Mouse (Mus musculus): ENCODE measurements at regions not wholly inside any gene's neighbourhood (a gene's known extent, or its start where the extent isn't known, plus 50 kb on each side); places are given as distances from the start of the nearest gene placed in this dataset.

DNA sequence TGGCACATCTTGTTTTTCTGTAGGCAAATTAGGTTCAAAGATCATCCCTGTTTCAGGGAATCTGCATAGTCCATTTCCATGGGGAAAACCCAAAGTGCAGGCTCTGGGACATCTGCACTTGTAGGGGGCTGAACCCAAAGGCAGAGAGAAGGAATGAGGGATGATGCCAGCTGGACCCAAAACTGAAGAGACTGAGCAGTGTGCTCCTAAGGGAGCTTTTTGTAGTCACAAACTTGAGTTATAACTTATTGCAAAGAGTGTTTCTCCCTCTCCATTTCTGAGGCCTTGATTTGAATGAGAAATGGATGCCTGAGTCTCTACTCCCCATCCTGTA, 226.7 kb downstream of the Ttc32 start:
- intact Hi-C loops (cut with DNase I): no loop called here
- no peak for DNase-seq

DNA sequence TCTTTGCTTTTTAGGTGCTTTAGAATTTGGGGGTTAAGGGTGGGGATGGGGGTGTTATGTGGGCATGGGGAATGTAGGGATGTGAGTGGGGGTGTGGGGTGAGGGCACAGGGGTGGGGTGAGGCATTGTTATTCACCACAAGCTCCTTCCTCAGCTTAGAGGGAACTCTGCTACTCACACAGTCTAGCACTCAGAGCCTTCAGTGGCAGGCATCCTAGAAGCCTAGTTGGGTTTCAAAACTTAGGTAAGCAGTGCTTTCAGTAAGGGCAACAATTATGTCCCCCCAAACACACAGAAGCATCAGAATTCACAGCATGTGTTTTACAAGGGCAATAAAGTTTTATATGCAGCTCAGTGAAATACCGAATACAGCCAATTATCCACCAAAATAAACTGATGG, 228.4 kb downstream of the Ttc32 start:
- DNase-seq: no peak
- intact Hi-C loops (cut with DNase I): no loop called here

DNA sequence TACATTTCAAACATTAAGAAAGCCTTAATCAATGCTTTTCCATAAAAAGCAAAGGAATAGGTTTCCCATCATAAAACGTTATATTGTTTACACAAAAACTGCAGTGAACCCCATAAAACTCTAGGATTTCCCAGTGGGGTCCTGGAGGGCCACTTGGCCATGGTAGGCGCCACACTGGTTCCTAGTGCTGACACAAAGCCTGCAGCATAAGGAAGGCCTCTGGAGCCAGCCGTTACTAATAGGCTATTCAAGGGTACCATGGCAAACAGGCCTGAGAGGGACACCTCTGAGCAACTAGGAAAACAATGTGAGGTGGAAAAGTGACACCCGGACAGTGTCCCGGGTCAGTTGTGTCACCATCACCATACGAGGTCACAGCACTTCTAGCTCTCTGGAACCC, 231.9 kb downstream of the Ttc32 start:
- DNase-seq: no peak
- intact Hi-C loops (cut with DNase I): no loop called here

DNA sequence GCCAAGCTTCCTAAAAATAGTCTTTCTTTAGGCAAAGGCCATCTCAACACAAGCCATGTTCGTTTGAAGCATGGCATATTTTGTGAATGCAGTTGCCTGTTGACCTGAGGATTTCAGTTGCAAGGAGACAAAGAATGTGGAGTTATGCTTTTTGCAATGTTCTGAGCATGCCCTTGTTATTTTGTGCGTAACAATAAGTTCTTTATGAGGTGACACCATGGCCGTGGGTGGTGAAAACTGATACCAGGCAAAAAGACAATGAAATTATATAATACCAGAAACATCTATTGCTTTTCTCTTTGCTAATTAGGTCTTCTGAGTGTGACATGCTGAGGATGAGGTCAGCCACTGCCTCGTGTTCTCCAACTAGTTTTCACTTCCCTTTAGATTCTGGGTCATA, 236.4 kb downstream of the Ttc32 start:
- DNase-seq: no peak
- intact Hi-C loops (cut with DNase I): no loop called here

DNA sequence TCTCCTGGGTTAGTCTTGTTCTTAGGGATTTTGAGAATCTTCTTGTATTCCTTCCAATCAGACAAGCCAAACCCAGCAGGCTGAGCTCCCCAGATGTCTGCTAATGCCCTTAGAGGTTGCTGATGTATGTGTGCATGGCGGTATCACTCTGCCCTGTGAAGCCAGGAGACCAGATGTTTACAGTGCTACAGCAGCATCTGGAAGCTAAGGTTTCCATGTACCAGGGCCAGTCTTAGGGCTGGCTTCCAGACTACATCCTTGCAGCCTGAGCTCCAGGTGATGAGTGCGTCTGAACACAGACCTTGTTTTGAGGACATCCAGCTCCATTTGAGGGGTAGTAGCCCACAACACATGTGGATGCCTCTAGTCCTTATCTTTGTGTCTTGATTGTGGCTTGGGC, 241.7 kb downstream of the Ttc32 start:
- no peak for DNase-seq

DNA sequence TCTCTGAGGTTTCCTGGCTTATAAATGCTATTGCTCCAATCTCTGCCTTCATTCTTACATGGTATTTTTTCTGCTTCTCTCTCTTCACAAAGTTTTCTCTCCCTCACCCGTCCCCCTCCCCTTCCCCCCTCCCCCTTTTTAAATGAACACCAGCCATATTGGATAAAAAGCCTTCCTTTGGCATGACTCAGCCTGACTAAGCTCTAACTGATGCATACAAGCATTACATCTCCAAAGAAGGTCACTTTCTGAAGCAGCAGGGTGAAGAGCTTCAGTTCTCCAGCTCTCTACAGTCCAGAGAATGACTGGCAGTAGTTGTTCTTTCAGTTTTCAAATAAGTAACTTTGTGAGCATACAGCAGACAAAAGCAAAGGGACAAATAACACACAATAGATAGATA, 244.4 kb downstream of the Ttc32 start:
- intact Hi-C loops (cut with DNase I): no loop called here

More for the DNA sequence above, 241.7 kb downstream of the Ttc32 start:
- intact Hi-C loops (cut with DNase I): no loop called here

DNA sequence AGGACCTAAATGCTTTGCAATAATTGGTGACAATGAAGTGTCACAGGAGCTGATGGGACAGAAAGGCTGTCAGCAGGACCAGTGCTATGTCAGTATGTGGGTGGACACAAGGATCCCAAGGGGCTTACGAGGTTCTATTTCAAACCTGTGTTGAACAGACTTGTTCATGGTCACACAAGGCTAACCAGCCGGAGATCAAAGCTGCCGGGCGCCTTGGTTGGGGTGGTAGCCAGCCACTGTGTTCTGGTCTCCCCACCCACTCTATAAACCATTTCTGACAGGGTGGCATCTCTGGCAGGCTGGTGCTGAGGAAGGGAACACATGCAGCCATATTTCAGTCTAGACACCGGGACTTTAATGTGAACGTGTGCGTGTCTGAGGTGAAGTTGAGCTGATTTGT, 245.9 kb downstream of the Ttc32 start:
- DNase-seq: no peak
- intact Hi-C loops (cut with DNase I): no loop called here

More for the DNA sequence above, 244.4 kb downstream of the Ttc32 start:
- DNase-seq: no peak

DNA sequence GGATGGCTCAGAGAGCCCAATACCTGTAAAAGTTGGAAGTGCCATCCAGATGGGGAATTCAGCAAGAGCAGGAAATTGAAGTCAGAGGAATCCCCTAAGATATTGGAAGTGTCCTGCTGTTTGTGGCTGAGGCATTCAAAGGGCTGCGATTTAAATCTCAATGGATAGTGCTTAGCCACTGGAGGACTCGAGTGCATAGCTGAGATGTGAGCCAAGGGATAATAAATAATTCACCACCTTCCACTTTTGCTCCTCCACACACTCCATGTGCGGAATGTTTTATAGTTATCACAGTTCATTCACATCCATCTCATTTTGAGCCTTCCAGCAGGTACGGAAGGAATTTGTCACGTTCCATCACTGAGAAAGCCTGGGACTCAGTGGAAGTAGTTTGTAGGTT, 248.9 kb downstream of the Ttc32 start:
- no peak for DNase-seq

DNA sequence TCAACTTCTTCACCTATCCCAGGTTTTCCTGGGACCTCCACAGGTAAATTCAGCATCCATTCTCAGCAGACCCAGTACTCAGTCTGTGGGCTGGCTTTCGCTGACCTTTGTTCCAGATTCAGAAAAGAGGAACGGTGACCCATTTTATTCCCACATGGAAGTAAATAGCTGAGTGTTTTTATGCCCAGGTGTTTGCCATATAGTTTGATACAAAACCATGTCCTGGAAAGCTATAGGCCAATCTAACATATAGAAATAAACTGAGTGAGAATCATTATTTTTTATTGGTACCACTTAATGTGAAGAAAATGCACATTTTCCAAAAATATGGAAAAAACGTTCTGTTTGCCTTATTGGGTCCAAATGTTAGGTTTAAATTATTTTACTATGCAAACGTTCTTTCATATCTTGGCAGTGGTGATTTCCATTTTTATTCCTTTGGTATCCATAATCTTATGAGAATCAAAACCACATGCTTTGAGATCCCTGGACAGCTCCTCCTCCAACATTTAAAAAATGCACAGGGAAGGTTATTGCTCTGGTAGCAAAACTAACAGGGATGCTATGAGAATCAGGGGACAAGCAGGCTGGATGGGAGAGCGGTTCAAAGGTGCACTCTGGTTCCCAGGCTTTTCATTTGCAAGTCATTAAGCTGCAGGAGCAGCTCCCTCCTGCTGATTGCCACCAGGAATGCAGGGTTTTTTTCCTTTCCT, 250.3 kb downstream of the Ttc32 start:
- intact Hi-C loops (cut with DNase I): no loop called here
- DNase-seq: no peak

More for the DNA sequence above, 248.9 kb downstream of the Ttc32 start:
- intact Hi-C loops (cut with DNase I): no loop called here

DNA sequence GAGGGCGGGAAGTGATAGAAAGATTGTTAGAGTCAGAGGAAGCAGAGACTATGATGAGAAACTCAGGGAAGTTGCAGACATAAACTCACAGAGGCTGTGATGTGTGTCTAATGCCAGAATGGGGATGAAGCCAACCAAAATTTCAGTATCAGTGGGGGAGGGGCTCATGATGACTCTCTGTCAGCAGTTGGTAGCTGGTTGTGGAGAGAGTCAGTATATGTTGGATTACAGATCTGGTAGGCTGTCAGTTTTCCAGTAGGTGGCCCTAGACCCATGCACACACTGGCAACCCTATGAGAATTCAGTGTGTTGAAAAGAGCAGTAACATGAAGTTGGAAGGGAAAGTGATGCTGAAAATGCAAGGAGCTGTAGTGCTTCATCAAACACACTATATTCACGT, 257.5 kb downstream of the Ttc32 start:
- intact Hi-C loops (cut with DNase I): no loop called here
- no peak for DNase-seq

DNA sequence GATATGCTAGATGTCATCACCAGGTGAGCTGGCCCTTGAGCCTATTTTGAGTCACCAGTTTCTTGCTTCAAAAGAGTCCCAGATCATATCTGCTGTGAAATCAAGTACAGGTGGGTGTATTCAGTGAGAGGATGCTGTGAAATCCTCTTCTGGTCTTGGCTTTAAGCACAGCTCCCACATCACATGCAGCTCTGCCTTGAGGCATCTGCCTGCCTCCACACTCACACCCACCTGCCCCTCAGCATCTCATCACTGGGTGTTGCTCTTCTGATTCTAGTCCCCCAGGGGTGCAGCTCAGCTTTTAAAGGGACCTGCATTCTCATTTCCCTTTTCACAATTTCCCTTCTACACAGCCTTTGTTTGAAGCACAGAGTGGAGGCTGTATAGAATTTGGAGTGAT, 262.9 kb downstream of the Ttc32 start:
- intact Hi-C loops (cut with DNase I): no loop called here
- DNase-seq: no peak

DNA sequence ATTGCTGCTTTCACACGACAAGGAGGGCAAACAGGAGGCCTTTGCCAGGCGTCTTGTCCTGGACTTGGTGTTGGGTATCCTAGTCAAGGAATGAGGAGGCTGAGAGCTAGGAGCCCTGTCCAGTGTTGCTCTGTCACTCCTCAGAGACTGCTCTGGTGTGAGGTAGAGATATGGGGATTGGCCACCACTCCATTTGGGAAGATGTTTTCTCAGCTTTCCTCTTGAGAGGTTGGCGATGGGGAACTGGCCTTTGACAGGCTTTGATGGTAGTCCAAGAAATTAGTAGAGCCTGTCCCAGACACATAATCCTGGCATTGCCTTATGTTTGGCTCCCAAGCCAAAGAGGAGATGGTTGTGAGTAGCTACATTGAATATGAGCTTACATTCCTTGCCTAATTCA, 265.4 kb downstream of the Ttc32 start:
- no peak for DNase-seq

DNA sequence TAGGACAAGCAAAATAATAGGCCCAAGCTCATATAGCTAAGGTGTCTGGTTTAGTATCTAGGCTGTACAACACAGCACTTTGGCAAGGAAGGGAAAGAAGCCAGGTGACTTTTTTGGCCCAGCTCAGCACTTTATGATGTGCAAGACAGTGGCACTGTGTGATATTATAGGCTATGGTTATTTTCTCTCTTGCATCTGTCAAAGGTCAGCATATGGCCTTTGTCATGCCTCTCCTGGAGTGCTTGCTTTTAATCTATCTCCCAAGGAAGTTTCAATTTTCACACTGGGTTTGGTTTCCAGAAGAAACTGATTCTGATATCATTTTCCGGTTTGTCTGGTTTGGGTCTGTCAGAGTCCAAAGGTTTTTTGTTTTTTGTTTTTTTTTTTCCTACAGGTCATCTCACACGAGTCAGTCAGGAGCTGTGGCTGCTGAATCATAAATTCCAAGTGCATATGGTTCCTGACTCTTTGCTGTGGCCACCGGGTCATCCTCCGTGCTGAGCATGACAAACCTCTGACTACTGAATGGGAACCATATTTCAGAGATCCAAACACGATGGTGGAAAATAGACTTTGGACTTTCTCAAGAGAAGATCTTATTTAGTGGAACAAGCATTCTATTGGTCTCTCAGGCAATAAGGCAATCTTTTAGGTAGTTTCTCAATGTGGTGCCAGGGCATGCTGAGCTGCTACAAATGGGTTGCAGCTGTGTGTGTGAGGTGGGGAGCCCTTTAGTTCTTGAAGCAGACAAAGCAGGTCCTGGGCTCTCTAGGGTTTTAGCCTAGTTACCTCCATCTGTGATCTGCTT, 269.3 kb downstream of the Ttc32 start:
- intact Hi-C loops (cut with DNase I): no loop called here
- no peak for DNase-seq

More for the DNA sequence above, 265.4 kb downstream of the Ttc32 start:
- intact Hi-C loops (cut with DNase I): no loop called here

DNA sequence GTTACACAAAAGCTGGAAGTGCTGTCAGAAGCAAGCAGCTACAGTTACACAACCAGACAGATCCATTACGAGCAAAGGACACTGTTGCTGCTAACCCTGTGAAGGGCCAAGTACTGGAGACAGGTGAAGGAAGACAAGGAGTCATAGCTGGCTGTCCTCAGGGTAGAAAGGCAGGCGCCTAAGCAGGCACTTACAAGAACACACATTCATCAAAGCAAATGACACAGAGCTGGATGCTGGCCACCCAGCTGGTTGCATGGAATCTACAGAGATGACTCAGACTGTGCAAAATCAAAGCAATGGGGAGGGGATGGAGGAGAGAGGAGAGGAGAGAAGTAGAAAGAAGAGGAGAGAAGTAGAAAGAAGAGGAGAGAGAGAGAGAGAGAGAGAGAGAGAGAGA, 265.8 kb upstream of the Osr1 start:
- DNase-seq: peak in 1 of 2 experiments; percentile 7
- intact Hi-C loops (cut with DNase I): no loop called here

DNA sequence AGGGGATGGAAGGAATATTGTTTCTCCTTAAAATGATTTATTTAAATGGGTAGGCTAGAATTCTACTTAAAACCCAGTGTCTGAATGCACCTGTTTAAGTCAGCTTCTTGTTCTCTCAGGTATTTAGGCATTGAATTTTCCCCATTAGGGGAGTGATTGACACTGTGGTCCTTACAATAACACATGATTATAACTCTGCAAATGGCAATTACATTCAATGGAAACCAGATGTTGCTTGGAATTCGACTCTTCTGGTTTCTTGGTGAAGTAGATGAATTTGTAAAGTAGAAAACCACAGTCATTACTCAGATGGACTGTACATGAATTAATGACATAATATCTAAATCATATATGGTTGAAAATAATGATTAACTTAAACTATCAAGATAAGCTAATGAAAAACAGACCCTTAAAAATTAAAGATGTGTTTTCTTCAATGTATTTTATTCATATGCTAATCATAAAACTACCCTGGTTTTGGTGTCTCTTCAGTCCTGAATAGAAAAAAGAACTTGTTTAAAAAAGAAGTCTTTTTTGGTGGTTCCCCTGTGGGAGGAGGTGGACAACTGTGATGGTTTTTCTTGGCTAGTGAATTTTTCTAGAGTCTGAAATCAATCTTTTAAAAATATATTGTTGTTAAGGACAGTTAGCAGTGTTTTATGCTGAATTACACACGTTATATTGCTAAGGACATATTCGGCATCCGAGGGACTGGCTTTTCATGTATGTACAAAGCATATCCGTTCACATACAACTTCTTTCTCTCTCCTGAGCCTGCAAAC, 231.8 kb upstream of the Osr1 start:
- intact Hi-C loops (cut with DNase I): no loop called here
- DNase-seq: no peak

DNA sequence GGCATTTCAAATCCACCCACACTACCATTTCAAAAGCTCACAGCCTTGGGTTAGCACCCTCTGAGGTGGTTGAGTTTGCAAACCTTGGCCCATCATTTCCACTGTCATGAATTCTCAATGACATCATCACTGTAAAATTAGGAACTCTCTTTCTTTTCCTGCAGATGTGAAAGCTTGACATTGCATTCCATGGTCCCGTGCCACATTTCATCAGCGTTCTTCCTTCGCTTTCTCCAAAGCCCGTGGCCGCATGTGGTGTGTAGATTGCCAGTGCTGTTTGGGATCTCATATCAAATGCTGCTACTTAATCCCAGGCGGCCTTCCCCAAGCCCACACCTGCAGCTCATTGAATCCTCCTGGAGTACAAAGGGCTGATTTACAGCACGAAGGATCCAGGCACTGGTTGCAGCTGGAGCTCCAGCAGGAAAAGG, 231.1 kb upstream of the Osr1 start:
- intact Hi-C loops (cut with DNase I): no loop called here
- DNase-seq: peak; percentile 3 to 4

DNA sequence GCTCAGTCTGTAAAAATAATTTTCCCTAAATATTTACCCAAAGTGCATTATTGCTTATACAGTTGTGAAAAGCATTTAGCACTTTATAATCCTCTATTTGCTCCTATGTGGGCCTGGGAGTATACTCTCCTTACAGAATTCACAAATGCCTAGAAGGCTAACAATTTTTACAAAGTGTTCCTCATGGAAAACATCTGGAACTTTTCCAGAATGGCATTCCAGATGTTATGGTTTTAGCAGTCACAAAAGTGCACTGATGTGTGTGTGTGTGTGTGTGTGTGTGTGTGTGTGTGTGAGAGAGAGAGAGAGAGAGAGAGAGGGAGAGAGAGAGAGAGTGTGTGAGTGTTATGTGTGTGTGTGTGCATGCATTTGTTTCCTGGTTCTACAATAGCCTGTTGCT, 229.1 kb upstream of the Osr1 start:
- DNase-seq: no peak
- intact Hi-C loops (cut with DNase I): no loop called here

DNA sequence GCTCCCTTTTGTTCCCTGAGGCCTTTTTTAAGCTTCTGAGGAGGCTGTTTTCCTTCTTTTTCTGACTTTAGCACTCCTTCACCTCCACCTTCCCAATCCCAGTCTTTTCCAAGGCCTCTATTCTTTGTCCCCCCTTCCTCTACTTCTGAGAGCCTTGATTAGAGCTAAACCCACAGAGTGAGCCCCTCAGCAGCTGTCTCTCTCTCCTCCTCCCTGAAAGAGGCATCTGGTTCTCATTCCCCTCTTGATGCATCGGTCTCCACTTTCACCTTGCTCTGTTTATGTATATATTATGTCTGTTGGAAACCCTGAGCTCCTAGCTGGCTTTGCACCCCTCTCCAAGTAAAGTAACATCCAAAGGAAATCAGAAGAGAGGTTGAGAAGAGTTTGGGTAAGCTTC, 224.6 kb upstream of the Osr1 start:
- DNase-seq: no peak
- intact Hi-C loops (cut with DNase I): no loop called here

DNA sequence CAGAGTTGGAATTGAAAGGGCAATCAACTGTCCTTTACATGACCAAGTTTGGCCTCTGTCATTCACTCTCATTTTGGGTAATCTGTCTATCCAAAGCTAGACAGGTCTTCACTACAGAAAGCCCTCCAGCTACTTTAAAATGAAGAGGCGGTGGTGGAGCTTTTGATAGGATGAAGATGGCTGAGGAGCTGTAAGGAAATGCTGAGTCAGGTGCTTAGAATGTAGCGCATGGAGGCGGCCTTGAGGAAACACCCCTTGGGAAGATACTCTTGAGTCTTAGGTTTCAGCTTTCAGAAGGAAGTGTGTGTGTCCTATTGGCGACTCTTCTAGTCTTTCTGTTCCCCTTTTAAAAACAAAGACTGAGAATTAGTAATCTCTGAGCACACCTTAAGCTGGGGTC, 214.4 kb upstream of the Osr1 start:
- no peak for DNase-seq
- intact Hi-C loops (cut with DNase I): no loop called here

DNA sequence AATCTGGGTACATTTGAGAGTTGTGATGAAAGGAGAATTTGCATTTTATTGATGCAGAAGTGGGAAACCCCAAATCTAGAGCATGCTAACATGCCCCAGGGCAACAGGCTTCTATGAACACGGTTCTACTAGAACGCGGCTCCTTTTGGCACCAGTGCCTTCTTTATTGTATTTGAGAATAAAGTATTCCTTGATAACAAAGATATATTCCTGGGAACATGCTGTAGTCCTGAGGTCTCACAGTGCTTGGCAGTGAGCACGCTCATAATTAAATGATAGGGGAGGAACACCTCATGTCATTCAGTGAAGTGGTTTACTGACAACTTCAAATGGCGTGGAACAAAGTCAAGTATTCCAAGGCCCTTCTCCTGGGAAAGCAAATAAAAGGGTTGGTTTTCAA, 212.1 kb upstream of the Osr1 start:
- intact Hi-C loops (cut with DNase I): no loop called here

DNA sequence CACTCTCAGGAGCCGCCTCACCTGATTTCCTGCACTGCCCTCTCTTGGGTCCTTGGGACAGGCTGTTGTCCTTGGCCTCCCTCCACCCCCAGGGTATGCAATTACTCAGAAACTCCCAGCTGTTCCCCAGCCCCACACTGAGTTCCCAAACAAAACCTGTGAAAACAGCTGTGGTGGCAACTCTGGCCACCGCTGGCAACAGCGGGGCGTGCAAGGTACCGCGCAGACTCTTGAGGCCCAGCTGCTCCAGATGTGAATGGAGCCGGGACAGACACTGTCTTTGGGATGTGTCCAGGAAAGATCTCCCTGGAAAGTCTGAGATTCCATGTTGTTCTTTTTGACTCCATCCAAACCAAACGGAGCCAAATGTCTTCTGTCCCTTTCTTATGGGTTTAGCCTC, 211.0 kb upstream of the Osr1 start:
- intact Hi-C loops (cut with DNase I): no loop called here
- DNase-seq: no peak

More for the DNA sequence above, 212.1 kb upstream of the Osr1 start:
- no peak for DNase-seq

DNA sequence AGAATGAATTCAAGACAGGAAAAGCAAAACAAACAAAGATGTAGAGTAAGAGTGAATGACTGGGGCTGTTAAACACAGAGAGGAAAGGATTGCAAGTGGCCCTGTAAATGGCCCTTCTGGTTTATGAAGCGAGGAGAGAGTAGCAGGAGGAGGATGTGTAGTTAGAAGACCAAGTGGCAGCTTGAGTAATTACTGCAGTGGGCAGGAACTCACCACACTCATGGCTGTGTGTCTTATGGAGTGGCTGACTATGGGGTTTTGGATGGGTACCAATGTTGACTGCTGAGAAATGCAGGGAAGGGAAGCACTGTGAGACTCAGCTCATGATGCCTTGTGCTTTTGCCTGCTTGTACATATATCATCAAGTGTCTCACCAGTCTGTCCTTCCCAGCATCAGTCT, 204.0 kb upstream of the Osr1 start:
- intact Hi-C loops (cut with DNase I): no loop called here
- DNase-seq: no peak

All from heart, postnatal 36 days (tissue).